Mouse (Mus musculus): ENCODE results near the gene Gm28053.

- TF ChIP-seq CTCF (IDR thresholded peaks at IDR 0.05; ENCODE audit: low read depth, low read length) (no peak), POLR2A (IDR thresholded peaks at IDR 0.05; ENCODE audit: extremely low read depth, insufficient read depth, low read length) (no peak)
Observed at GRCm38 (mm10) chr6:48737053-48737452, 18.6 kb downstream of the Gm28053 start.
